Mouse (Mus musculus) MEL (cell line): ENCODE measurements around the gene Pcnx. TPM values are rescaled to one million over a fixed set of nuclear protein-coding genes. Genes with fewer than 3 reads are reported as not detected.

Source experiments
- DNase-seq: peaks from one replicate; pipeline ENCODE4 v3.0.0; 2011; ENCODE audit warnings: low read depth, low spot score
- H3K27ac ChIP-seq: 2 replicates; pipeline ENCODE4 v1.5.1; 2012; ENCODE audit warnings: low read depth, mild to moderate bottlenecking, control low read depth, low read length, moderate library complexity; ENCODE audit not compliant: control insufficient read depth
- H3K27me3 ChIP-seq, 2 experiments: fragments of 150-350 bp in 1 of 2; sonication (generic) in 1 of 2; 2 replicates each; pipeline ENCODE4 v1.6.1; 2012; ENCODE audit warnings: low read length in 2 of 2, mild to moderate bottlenecking in 2 of 2, improper control_type of control experiment in 1 of 2, moderate library complexity in 1 of 2; ENCODE audit not compliant: insufficient read depth in 2 of 2, control insufficient read depth in 1 of 2
- H3K36me3 ChIP-seq, 2 experiments: 2 replicates each; pipeline ENCODE4 v1.6.1; 2012 to 2014; ENCODE audit warnings: low read length in 2 of 2, improper control_type of control experiment in 1 of 2, inconsistent platforms in 1 of 2, mild to moderate bottlenecking in 1 of 2; ENCODE audit not compliant: insufficient read depth in 2 of 2, control insufficient read depth in 1 of 2
- H3K4me1 ChIP-seq, 2 experiments: fragments of 150-350 bp in 1 of 2; sonication (generic) in 1 of 2; 2 replicates each; pipeline ENCODE4 v1.6.1; 2012; ENCODE audit warnings: low read length in 2 of 2, improper control_type of control experiment in 1 of 2, mild to moderate bottlenecking in 1 of 2; ENCODE audit not compliant: insufficient read depth in 2 of 2, control insufficient read depth in 1 of 2
- H3K4me3 ChIP-seq, 2 experiments: fragments of 150-350 bp in 1 of 2; sonication (generic) in 1 of 2; 2 replicates each; pipeline ENCODE4 v1.5.1; 2012; ENCODE audit warnings: low read depth in 2 of 2, low read length in 2 of 2, mild to moderate bottlenecking in 2 of 2, moderate library complexity in 2 of 2, control low read depth in 1 of 2, improper control_type of control experiment in 1 of 2; ENCODE audit not compliant: control insufficient read depth in 1 of 2, insufficient read depth in 1 of 2
- H3K79me2 ChIP-seq: 2 replicates; pipeline ENCODE4 v1.6.1; 2012; ENCODE audit warnings: mild to moderate bottlenecking, low read length, moderate library complexity; ENCODE audit not compliant: control insufficient read depth, poor library complexity, insufficient read depth
- H3K9ac ChIP-seq: 2 replicates; pipeline ENCODE4 v1.6.1; 2012; ENCODE audit warnings: low read depth, mild to moderate bottlenecking, control low read depth, low read length, moderate library complexity; ENCODE audit not compliant: control insufficient read depth, poor library complexity, severe bottlenecking
- H3K9me3 ChIP-seq: fragments of 150-350 bp; sonication (generic); replicated peaks from 2 replicates; pipeline ENCODE4 v1.6.1; 2012; ENCODE audit warnings: mild to moderate bottlenecking, low read length, improper control_type of control experiment, moderate library complexity; ENCODE audit not compliant: insufficient read depth
- CHD1 ChIP-seq: IDR thresholded peaks from 2 replicates; pipeline ENCODE4 v1.6.1; 2012; ENCODE audit warnings: low read depth, mild to moderate bottlenecking, inconsistent platforms, low read length, improper control_type of control experiment
- CHD2 ChIP-seq: IDR thresholded peaks from 2 replicates; pipeline ENCODE4 v1.6.1; 2011; ENCODE audit warnings: low read length, improper control_type of control experiment
- E2F4 ChIP-seq: IDR thresholded peaks from 2 replicates; pipeline ENCODE4 v1.6.1; 2011; ENCODE audit warnings: low read depth, low read length, improper control_type of control experiment, borderline replicate concordance
- EP300 ChIP-seq, 2 experiments: IDR thresholded peaks; 2 replicates each; pipeline ENCODE4 v1.6.1; 2011; ENCODE audit warnings: improper control_type of control experiment in 2 of 2, low read length in 2 of 2, low read depth in 1 of 2, mild to moderate bottlenecking in 1 of 2
- ETS1 ChIP-seq: IDR thresholded peaks from 2 replicates; pipeline ENCODE4 v1.6.1; 2012; ENCODE audit warnings: low read depth, mild to moderate bottlenecking, inconsistent platforms, low read length, improper control_type of control experiment, moderate library complexity
- HCFC1 ChIP-seq: IDR thresholded peaks from 2 replicates; pipeline ENCODE4 v1.6.1; 2012; ENCODE audit warnings: low read depth, mild to moderate bottlenecking, inconsistent platforms, low read length, improper control_type of control experiment, moderate library complexity
- JUND ChIP-seq: IDR thresholded peaks from 2 replicates; pipeline ENCODE4 v1.6.1; 2011; ENCODE audit warnings: low read depth, mild to moderate bottlenecking, improper control_type of control experiment, low read length
- MXI1 ChIP-seq: IDR thresholded peaks from 2 replicates; pipeline ENCODE4 v1.6.1; 2011; ENCODE audit warnings: mild to moderate bottlenecking, low read depth, low read length, improper control_type of control experiment
- MYB ChIP-seq: IDR thresholded peaks from 2 replicates; pipeline ENCODE4 v1.6.1; 2011; ENCODE audit warnings: mild to moderate bottlenecking, low read depth, low read length, improper control_type of control experiment
- MYC ChIP-seq: IDR thresholded peaks from 2 replicates; pipeline ENCODE4 v1.6.1; 2011; ENCODE audit warnings: low read depth, mild to moderate bottlenecking, low read length, improper control_type of control experiment, moderate library complexity
- NELFE ChIP-seq: IDR thresholded peaks from 2 replicates; pipeline ENCODE4 v1.6.1; 2011; ENCODE audit warnings: low read depth, low read length, improper control_type of control experiment
- NRF1 ChIP-seq: IDR thresholded peaks from 2 replicates; pipeline ENCODE4 v1.6.1; 2014; ENCODE audit warnings: low read depth, mild to moderate bottlenecking, inconsistent platforms, low read length, improper control_type of control experiment, moderate library complexity; ENCODE audit not compliant: poor library complexity, insufficient read depth, severe bottlenecking
- POLR2A ChIP-seq, 2 experiments: IDR thresholded peaks; 2 replicates each; pipeline ENCODE4 v1.6.1; 2011 to 2012; ENCODE audit warnings: low read length in 2 of 2, mild to moderate bottlenecking in 2 of 2, control low read depth in 1 of 2, improper control_type of control experiment in 1 of 2, low read depth in 1 of 2, moderate library complexity in 1 of 2; ENCODE audit not compliant: control insufficient read depth in 1 of 2, insufficient read depth in 1 of 2, poor library complexity in 1 of 2
- RAD21 ChIP-seq: IDR thresholded peaks from 2 replicates; pipeline ENCODE4 v1.6.1; 2011; ENCODE audit warnings: mild to moderate bottlenecking, low read depth, low read length, improper control_type of control experiment
- RCOR1 ChIP-seq: IDR thresholded peaks from 2 replicates; pipeline ENCODE4 v1.6.1; 2012; ENCODE audit warnings: low read depth, mild to moderate bottlenecking, inconsistent platforms, low read length, improper control_type of control experiment
- TAL1 ChIP-seq: IDR thresholded peaks from 2 replicates; pipeline ENCODE4 v1.6.1; 2012; ENCODE audit warnings: mild to moderate bottlenecking, inconsistent platforms, low read length, moderate library complexity, mixed read lengths
- TBP ChIP-seq: IDR thresholded peaks from 2 replicates; pipeline ENCODE4 v1.8.0; 2011; ENCODE audit warnings: low read depth, low read length, improper control_type of control experiment
- UBTF ChIP-seq: IDR thresholded peaks from 2 replicates; pipeline ENCODE4 v1.6.1; 2012; ENCODE audit warnings: low read depth, mild to moderate bottlenecking, inconsistent platforms, low read length, improper control_type of control experiment, moderate library complexity, borderline replicate concordance; ENCODE audit not compliant: insufficient read depth
- USF1 ChIP-seq: IDR thresholded peaks from 2 replicates; pipeline ENCODE4 v1.6.1; 2014; ENCODE audit warnings: low read depth, mild to moderate bottlenecking, inconsistent platforms, low read length, improper control_type of control experiment, moderate library complexity
- USF2 ChIP-seq, 2 experiments: IDR thresholded peaks; 2 replicates each; pipeline ENCODE4 v1.6.1; 2011 to 2012; ENCODE audit warnings: improper control_type of control experiment in 2 of 2, low read length in 2 of 2, borderline replicate concordance in 1 of 2, inconsistent platforms in 1 of 2, low read depth in 1 of 2, mild to moderate bottlenecking in 1 of 2; ENCODE audit not compliant: insufficient read depth in 1 of 2
- ZKSCAN1 ChIP-seq: IDR thresholded peaks from 2 replicates; pipeline ENCODE4 v1.6.1; 2012; ENCODE audit warnings: low read depth, mild to moderate bottlenecking, inconsistent platforms, low read length, improper control_type of control experiment, moderate library complexity
- polyA plus RNA-seq, 2 experiments: library from polyadenylated mRNA; stranded (reverse) in 1 of 2; unstranded in 1 of 2; fragments of >175 nt in 1 of 2; fragments of >200 nt in 1 of 2; gene quantifications; 2 replicates each; pipeline versions ENCODE4 v1.2.1 to v1.2.4; 2012; ENCODE audit warnings: low replicate concordance in 2 of 2, low read depth in 1 of 2; ENCODE audit not compliant: insufficient read length in 2 of 2, insufficient read depth in 1 of 2, missing spikeins in 1 of 2
- total RNA-seq: library from RNA; depleted of rRNA; stranded (reverse); fragments of 300-350 nt; gene quantifications from 2 replicates; pipeline ENCODE4 v1.2.3, GENCODE M21; 2012

The Pcnx gene
- total and polyA plus RNA-seq, 3 experiments, result 8.9 to 140 (median 20.6) TPM

DNA sequence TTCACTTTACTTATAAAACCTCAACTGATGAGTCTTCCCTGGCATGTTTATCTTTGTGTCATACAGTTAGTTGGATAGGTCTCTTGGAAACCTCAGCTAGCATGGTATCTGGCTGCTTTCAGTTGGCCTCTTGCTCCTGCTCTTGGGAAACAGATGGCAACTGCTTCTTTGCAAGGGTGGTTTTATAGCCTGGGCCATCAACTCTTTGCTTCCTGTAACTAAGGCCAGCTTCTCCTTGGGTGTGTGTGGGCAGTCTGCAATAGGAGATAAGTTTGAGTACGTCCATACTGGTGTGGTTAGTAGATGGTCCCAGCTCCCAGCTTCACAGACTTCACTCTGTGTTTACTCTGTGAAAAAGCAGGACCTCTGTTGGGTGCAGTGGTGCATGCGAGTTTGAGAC lies 46.0 kb downstream of the Pcnx start:
- Histone ChIP-seq H3K27ac (no peak overlapping the region), H3K4me3 (no peak overlapping the region), H3K79me2 (no peaks in the 10 kb centered on the region), H3K9ac (no peak overlapping the region), H3K27me3 (no peaks in the 10 kb centered on the region), H3K4me1 (peaks cover 0 to 4% of the 10 kb centered on the region in 2 experiments; a peak in 1 of 4 replicates), H3K36me3 (no peaks in the 10 kb centered on the region; a peak in 1 of 4 replicates), H3K9me3 (no peaks in the 10 kb centered on the region)
- peak; percentile 41 for DNase-seq
- TF ChIP-seq TAL1 (peak; percentile 48; the same call in 1 of the 2 replicates), TBP (no peak), EP300 (IDR thresholded peaks at IDR 0.05; ENCODE audit: low read depth in 1 of 2, low read length in 2 of 2) (0 out of 4 replicates have a peak, but pooled peaks of 1 of the 2 experiments have one; percentile 6), UBTF (no peak), RCOR1 (no peak), NRF1 (no peak), ETS1 (no peak), CHD1 (no peak), MYB (no peak), POLR2A (IDR thresholded peaks at IDR 0.05; ENCODE audit: control insufficient read depth in 1 of 2, insufficient read depth in 1 of 2, low read depth in 1 of 2, low read length in 2 of 2, poor library complexity in 1 of 2) (no peak)

DNA sequence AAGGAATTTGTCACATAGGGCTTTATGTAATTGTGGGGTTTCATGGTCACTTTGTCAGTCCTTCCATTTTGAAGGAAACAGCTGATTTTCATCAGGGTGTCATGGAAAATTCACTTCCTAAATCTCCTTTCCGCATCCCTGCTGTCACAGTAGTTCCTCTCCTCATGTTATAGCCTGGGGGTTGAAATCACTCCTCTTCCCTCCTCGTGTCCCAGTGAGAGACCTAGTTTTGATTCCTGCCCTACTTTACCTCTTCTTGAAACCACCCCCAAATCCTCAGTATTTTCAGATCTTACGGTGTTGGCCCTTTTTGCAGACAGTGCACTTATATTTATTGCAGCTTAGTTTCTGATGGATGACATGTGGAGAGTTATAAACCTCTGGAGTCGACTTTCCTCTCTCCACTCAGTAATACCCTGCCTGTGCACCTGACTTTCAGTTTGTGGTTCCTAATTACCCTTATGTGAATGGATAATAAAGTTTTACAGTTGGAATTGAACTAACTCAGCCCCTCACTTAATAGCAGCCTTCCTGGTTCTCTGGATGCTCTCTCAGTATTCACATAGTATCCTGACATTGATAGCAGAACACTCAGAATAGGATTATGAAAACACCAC lies 48.0 kb downstream of the Pcnx start:
- no peaks in the 10 kb centered on the region for H3K79me2 ChIP-seq
- no peak for DNase-seq
- TF ChIP-seq MYB (no peak), MYC (no peak), CHD2 (no peak), E2F4 (no peak), JUND (no peak), RAD21 (no peak), UBTF (no peak), NELFE (no peak), MXI1 (no peak), USF1 (no peak), USF2 (IDR thresholded peaks at IDR 0.05; ENCODE audit: borderline replicate concordance in 1 of 2, insufficient read depth in 1 of 2, low read depth in 1 of 2, low read length in 2 of 2) (no peak), HCFC1 (no peak), ZKSCAN1 (no peak)
- TF ChIP-seq, all 39 proteins: peak for 0
- Histone ChIP-seq H3K27ac (no peak overlapping the region), H3K27me3 (no peaks in the 10 kb centered on the region), H3K9ac (no peak overlapping the region), H3K9me3 (no peaks in the 10 kb centered on the region), H3K4me3 (no peak overlapping the region), H3K4me1 (peaks cover 0 to 4% of the 10 kb centered on the region in 2 experiments; a peak in 1 of 4 replicates), H3K36me3 (no peaks in the 10 kb centered on the region)
